Mouse (Mus musculus): Measurements from ENCODE around the gene Lrcol1. TPM values are rescaled to one million over a fixed set of nuclear protein-coding genes. Genes with fewer than 3 reads are reported as not detected.

The Lrcol1 gene
- polyA plus RNA-seq, 1 experiment from 2014 or later: not detected

DNA sequence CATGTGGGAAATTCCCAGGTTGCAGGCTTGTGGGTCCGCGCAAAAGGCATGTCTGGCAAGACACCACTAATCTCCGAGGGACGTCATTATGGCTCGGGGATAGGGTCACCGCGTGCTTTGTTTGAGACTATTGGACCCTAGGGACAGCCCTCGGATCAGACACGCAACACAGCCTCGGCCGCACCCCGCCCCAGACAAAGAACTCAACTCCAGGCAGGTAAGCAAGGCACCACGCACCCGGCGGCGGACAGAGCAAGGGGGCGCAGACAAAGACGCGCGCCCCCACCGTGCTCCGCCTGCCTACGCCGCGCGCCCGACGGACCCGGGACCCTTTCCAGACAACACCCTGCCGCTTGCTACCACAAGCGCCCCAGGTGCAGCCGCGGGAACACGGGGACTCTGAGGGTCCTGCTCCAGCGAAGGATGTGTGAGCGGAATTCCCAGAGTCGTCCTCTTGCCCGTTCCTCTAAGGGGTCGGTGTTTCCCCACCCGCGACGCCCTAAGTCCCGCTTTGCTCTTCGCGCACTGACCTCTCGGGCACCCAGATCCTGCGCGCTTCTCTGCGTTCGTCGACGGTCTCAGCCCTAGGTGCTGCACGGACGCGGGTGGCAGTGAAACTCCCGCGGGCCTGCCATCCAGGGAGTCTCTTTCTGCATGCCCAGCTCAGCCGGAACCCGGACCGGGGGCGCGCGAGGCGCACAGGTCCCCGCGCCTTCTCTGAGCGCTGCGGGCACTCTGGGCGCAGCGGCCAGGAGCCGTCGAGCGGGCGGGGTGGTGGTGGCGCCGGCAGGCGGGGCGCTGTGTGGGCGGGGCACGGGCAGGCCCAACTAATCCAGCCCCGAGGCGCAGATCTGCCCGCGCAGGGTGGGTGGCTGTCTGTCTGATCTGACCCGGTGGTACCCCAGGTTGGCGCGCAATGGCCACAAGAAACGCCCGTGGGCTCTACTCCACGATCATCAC, 42.1 kb downstream of the Lrcol1 start:
- Histone ChIP-seq H3K9ac (peak overlapping the region; percentile 79), H3K27ac (replicated peaks) (no peak overlapping the region), H3K4me2 (peak overlapping the region; percentile 76), H3K4me3 (peak overlapping the region; percentile 62), H3K36me3 (no peaks in the 10 kb centered on the region), H3K9me3 (no peaks in the 10 kb centered on the region), H3K27me3 (replicated peaks) (peaks cover 21% of the 10 kb centered on the region), H3K4me1 (peaks cover 34% of the 10 kb centered on the region)
- 2% methylated on average over 90 of the region's 90 CpGs for WGBS
- ATAC-seq (ENCODE audit: extremely low read depth, insufficient number of reproducible peaks, low FRiP score, low TSS enrichment): peak; percentile 43; the same call in 1 of the 2 replicates

DNA sequence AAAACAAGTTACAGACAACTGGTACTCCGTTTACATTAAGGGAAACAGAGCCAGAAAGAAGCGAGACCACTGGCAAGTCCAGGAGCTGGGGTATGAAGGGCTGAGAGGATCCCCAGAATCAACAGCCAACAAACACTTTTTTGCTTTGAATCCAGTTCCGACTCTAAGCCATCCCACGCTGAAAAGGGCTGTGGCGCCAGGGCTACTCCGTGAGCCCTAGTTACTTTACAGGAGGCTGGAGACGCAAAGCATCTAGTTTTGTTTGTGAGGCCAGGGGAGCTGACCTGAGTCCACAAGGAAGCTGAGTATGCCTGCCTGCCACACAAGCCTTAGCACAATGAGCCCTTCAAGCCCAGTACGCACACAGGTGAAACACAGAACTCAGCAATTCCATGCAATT, 42.8 kb downstream of the Lrcol1 start:
- H3K9ac ChIP-seq: peak overlapping the region; percentile 79
- ATAC-seq (ENCODE audit: extremely low read depth, insufficient number of reproducible peaks, low FRiP score, low TSS enrichment): no peak
- no peaks in the 10 kb centered on the region for H3K36me3 ChIP-seq
- peaks cover 21% of the 10 kb centered on the region for H3K27me3 ChIP-seq (replicated peaks)
- no peak overlapping the region for H3K27ac ChIP-seq (replicated peaks)
- H3K4me2 ChIP-seq: peak overlapping the region; percentile 76
- H3K4me3 ChIP-seq: peak overlapping the region; percentile 62
- peaks cover 34% of the 10 kb centered on the region for H3K4me1 ChIP-seq
- 22% methylated on average over 8 of the region's 8 CpGs for WGBS
- no peaks in the 10 kb centered on the region for H3K9me3 ChIP-seq

DNA sequence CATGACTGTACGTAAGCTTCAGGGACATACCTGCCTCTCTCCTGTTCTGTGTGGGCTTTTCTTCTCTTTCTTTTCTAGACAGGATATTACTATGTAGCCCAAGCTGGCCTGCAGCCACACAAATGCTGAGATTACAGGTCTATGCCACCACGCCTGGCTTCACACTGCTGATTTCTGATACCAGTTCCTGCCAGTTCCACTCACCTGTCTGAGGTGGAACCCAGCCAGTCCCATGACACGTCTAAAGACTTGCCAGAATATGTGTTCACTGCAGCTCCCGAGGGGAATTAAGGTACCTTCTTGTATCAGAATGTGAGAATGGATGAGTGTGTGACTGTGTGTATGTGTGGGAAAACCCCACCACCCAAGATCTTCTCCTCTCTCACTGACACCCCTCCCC, 46.1 kb downstream of the Lrcol1 start:
- Histone ChIP-seq H3K4me3 (no peak overlapping the region), H3K4me1 (peaks cover 28% of the 10 kb centered on the region), H3K9ac (no peak overlapping the region), H3K27me3 (replicated peaks) (peaks cover 13% of the 10 kb centered on the region), H3K9me3 (no peaks in the 10 kb centered on the region), H3K36me3 (peaks cover under 1% of the 10 kb centered on the region; the same call in 1 of the 2 replicates), H3K27ac (replicated peaks) (no peak overlapping the region), H3K4me2 (no peak overlapping the region)
- 80% methylated on average over 4 of the region's 4 CpGs for whole genome bisulfite sequencing
- no peak for ATAC-seq (ENCODE audit: extremely low read depth, insufficient number of reproducible peaks, low FRiP score, low TSS enrichment)

DNA sequence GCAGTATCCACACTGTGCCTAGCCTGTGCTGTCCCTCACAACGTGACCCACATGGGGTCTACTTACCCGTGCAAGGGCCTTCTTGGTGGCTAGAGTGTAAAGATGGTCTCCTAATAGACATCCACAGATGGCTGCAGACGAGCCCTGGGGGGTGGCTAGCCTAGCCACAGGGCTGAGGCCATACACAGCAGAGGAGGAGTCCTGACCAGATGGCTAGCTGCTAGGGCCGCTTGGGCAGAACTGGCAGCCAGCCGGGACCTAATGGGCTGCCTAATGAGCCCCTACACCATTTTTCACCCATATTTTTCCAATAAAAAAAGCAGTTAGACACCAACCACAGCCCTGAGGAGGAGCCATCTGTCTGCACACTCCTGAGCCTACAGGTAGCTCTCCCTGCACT, 48.2 kb downstream of the Lrcol1 start:
- no peak overlapping the region for H3K27ac ChIP-seq (replicated peaks)
- H3K4me1 ChIP-seq: peaks cover 9% of the 10 kb centered on the region
- H3K9ac ChIP-seq: no peak overlapping the region
- H3K4me3 ChIP-seq: no peak overlapping the region
- H3K27me3 ChIP-seq (replicated peaks): no peaks in the 10 kb centered on the region
- peaks cover 8% of the 10 kb centered on the region; the same call in 1 of the 2 replicates for H3K36me3 ChIP-seq
- WGBS: 83% methylated on average over 5 of the region's 5 CpGs
- no peaks in the 10 kb centered on the region for H3K9me3 ChIP-seq
- ATAC-seq (ENCODE audit: extremely low read depth, insufficient number of reproducible peaks, low FRiP score, low TSS enrichment): no peak
- no peak overlapping the region for H3K4me2 ChIP-seq

DNA sequence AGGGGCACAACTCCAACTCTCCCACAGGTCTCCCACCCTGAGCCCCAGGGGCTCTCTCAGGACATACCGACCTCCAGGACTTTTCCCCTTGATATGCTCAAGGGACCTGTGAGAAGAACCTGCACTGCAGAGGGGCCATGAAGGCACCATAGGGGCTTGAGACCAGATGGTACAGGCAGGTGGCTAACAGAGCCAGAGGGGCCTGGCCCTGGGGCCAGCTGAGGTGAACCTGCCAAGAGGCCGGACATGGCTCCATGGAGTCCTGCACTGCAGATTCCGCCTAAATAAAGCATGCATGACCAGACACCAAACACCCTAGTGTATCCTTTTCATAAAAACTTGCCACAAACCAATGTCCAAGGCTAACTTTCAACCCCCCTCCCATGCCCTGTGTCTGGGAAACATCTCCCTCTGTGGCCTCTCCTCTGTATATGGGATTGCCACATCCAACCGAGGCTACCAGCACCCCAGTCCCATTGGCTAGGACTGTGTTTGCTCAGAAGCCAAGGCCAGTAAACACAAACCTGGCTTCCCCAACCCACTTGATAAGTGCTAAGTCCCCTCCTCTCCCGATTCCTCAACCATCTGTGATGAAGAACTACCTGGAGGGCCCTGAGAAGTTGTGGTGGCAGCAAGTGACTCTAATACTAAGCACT, 50.6 kb downstream of the Lrcol1 start:
- Histone ChIP-seq H3K4me3 (no peak overlapping the region), H3K4me2 (no peak overlapping the region), H3K27me3 (replicated peaks) (no peaks in the 10 kb centered on the region), H3K27ac (replicated peaks) (no peak overlapping the region), H3K36me3 (peaks cover 8% of the 10 kb centered on the region; the same call in 1 of the 2 replicates), H3K9me3 (no peaks in the 10 kb centered on the region), H3K9ac (no peak overlapping the region), H3K4me1 (0 out of 2 replicates have a peak, but pooled peaks cover under 1% of the 10 kb centered on the region)
- WGBS: 85% methylated on average over 5 of the region's 5 CpGs
- ATAC-seq (ENCODE audit: extremely low read depth, insufficient number of reproducible peaks, low FRiP score, low TSS enrichment): no peak

DNA sequence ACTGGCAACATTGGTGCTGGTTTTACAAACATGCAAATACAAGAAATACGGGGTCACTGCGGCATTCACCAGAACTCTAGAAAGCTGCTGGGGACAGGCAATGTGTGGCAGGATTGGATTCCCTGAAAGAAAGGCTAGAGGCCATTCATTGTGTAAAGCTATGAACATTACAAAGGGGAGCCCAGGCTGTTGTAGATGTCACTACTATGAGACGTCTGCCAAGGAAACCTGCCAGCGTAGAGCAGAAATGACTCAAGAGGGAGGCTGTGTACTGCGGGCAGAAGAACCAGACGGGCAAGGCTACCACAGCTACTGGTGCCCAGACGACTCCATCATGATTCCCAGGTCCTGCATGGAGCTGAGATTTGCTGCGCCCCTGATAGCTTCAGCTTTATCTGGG, 56.6 kb downstream of the Lrcol1 start:
- no peak for ATAC-seq (ENCODE audit: extremely low read depth, insufficient number of reproducible peaks, low FRiP score, low TSS enrichment)
- no peak overlapping the region for H3K4me2 ChIP-seq
- peaks cover 6% of the 10 kb centered on the region; the same call in 1 of the 2 replicates for H3K36me3 ChIP-seq
- no peak overlapping the region for H3K9ac ChIP-seq
- H3K27ac ChIP-seq (replicated peaks): no peak overlapping the region
- H3K9me3 ChIP-seq: no peaks in the 10 kb centered on the region
- 93% methylated on average over 8 of the region's 8 CpGs for WGBS
- H3K4me3 ChIP-seq: no peak overlapping the region
- H3K4me1 ChIP-seq: peaks cover 24% of the 10 kb centered on the region
- H3K27me3 ChIP-seq (replicated peaks): no peaks in the 10 kb centered on the region

DNA sequence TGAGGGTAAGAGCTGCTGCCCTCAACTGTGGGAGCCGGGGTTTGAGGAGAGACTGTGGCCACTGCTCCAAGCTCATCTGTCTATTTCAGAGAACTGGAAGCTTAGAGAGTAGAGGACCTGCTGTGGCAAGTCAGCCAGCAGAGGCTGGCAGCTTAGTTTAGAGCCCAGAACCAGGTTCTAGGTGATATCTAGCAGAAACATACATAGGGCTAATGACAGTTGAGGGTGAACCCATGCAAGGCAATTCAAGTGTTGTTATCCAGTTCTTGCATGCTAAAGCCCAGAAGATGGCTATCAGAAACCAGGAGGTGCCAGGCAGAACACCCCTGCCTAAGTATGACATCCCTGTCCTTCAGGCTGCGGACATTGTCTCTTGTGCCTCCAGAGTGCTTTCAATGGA, 58.0 kb downstream of the Lrcol1 start:
- Histone ChIP-seq H3K27ac (replicated peaks) (no peak overlapping the region), H3K9ac (no peak overlapping the region), H3K36me3 (0 out of 2 replicates have a peak, but pooled peaks cover 6% of the 10 kb centered on the region), H3K9me3 (no peaks in the 10 kb centered on the region), H3K4me2 (no peak overlapping the region), H3K4me3 (no peak overlapping the region), H3K27me3 (replicated peaks) (no peaks in the 10 kb centered on the region), H3K4me1 (peaks cover 33% of the 10 kb centered on the region)
- no peak for ATAC-seq (ENCODE audit: extremely low read depth, insufficient number of reproducible peaks, low FRiP score, low TSS enrichment)
- WGBS: 85% methylated on average over 2 of the region's 2 CpGs

DNA sequence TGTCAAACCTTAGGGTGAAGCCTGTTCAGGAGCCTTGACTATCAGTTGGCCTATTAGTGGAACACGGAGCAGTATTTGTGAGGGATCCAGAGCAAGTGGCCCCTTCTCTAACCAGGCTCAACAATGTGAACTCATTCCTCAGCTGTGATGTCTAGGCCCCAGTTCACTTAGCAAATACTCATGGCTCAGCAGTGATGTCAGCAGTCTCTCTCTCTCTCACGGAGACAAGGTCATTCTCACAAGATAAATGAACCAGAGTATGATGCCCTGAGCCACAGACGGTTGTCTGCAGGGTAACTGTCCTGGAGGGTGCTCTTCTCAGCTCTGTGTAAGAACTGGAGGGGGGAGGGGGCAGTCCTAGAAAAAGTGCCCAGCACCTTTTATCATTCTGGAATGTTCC, 59.4 kb downstream of the Lrcol1 start:
- ATAC-seq (ENCODE audit: extremely low read depth, insufficient number of reproducible peaks, low FRiP score, low TSS enrichment): no peak
- H3K9me3 ChIP-seq: no peaks in the 10 kb centered on the region
- peaks cover 33% of the 10 kb centered on the region for H3K4me1 ChIP-seq
- H3K4me2 ChIP-seq: no peak overlapping the region
- no peaks in the 10 kb centered on the region for H3K27me3 ChIP-seq (replicated peaks)
- no peak overlapping the region for H3K4me3 ChIP-seq
- peak overlapping the region; percentile 73 for H3K27ac ChIP-seq (replicated peaks)
- 19% methylated on average over 3 of the region's 3 CpGs for WGBS
- H3K36me3 ChIP-seq: 0 out of 2 replicates have a peak, but pooled peaks cover 13% of the 10 kb centered on the region
- no peak overlapping the region for H3K9ac ChIP-seq

Other genes starting within 250 kb of the Lrcol1 start
- 0.94 and 1.1 TPM in 2 replicates for gene Plcxd1, start 244.8 kb upstream of the Lrcol1 start, polyA plus RNA-seq (2015; fragmentation: Nextera tagmentation; extraction: Ambion mirVana)
- 21.1 and 23.1 TPM in 2 replicates for gene Gtpbp6, start 236.5 kb upstream of the Lrcol1 start, polyA plus RNA-seq (2015; fragmentation: Nextera tagmentation; extraction: Ambion mirVana)
- gene Zfp605, start 234.6 kb upstream of the Lrcol1 start, polyA plus RNA-seq (2015; fragmentation: Nextera tagmentation; extraction: Ambion mirVana): 2.4 and 3.3 TPM in 2 replicates
- 25.8 and 29.9 TPM in 2 replicates for gene Chfr, start 208.9 kb upstream of the Lrcol1 start, polyA plus RNA-seq (2015; fragmentation: Nextera tagmentation; extraction: Ambion mirVana)
- gene Golga3, start 168.0 kb upstream of the Lrcol1 start, polyA plus RNA-seq (2015; fragmentation: Nextera tagmentation; extraction: Ambion mirVana): 15.1 and 15.6 TPM in 2 replicates
- 16.1 and 16.3 TPM in 2 replicates for gene Ankle2, start 113.7 kb upstream of the Lrcol1 start, polyA plus RNA-seq (2015; fragmentation: Nextera tagmentation; extraction: Ambion mirVana)
- 47.4 and 56.3 TPM in 2 replicates for gene Pgam5, start 74.8 kb upstream of the Lrcol1 start, polyA plus RNA-seq (2015; fragmentation: Nextera tagmentation; extraction: Ambion mirVana)
- gene Pxmp2, start 58.5 kb upstream of the Lrcol1 start, polyA plus RNA-seq (2015; fragmentation: Nextera tagmentation; extraction: Ambion mirVana): 16.0 and 19.1 TPM in 2 replicates
- gene Pole, start 58.4 kb upstream of the Lrcol1 start, polyA plus RNA-seq (2015; fragmentation: Nextera tagmentation; extraction: Ambion mirVana): 16.2 and 17.7 TPM in 2 replicates
- gene P2rx2, start 1.5 kb upstream of the Lrcol1 start, polyA plus RNA-seq (2015; fragmentation: Nextera tagmentation; extraction: Ambion mirVana): 0.51 and 0.88 TPM in 2 replicates
- 6.2 and 7.0 TPM in 2 replicates for gene Fbrsl1, start 103.8 kb downstream of the Lrcol1 start, polyA plus RNA-seq (2015; fragmentation: Nextera tagmentation; extraction: Ambion mirVana)
- not detected in 2 replicates for gene Galnt9, start 199.6 kb downstream of the Lrcol1 start, polyA plus RNA-seq (2015; fragmentation: Nextera tagmentation; extraction: Ambion mirVana)

Data from heart, embryonic 13.5 days (tissue).